Mouse (Mus musculus) left cerebral cortex, postnatal 25 days (tissue): Measurements from ENCODE around the gene Trmt2b. TPM values are rescaled to one million over a fixed set of nuclear protein-coding genes. Genes with fewer than 3 reads are reported as not detected.
"Not testable (repeated sequence)": the region's sequence is repeated elsewhere in the genome, so short reads cannot be mapped to it uniquely, and the experiment has no call there.

ENCODE experiments used
- DNase-seq, 2 experiments: peaks; one replicate each; pipeline ENCODE4 v3.0.0; 2022; ENCODE audit warnings: low spot score in 2 of 2, mixed read lengths in 1 of 2
- intact Hi-C: fragments of 180-260 bp; cut with DNase I; formaldehyde crosslinking; loops from one replicate; pipeline ENCODE4 v1.15.1; 2025
- total RNA-seq, 2 experiments: library from RNA; stranded (reverse); gene quantifications; 2 replicates each; pipeline ENCODE4 v1.2.3; 2021

Trmt2b gene
- 1 to 10 TPM; 8.7 to 8.8 TPM for total RNA-seq

GRCm38 (mm10) chrX:134276275-134277160, at the start of gene Trmt2b:
Trmt2b (minus strand) TSS chrX:134276984.
- intact Hi-C loops: no loop called here
- peak; percentile 30 to 32 for DNase-seq

- intact Hi-C loops: loop anchor here (5.0 kb wide), 1 partner anchor 187 kb away; no protein-coding TSS in a partner anchor
- DNase-seq: peak in 1 of 2 experiments; percentile 14
Observed at GRCm38 (mm10) chrX:134319153-134319932, 42.6 kb upstream of the Trmt2b start.

- intact Hi-C loops, DNase-seq: not testable (repeated sequence)
Observed at GRCm38 (mm10) chrX:134311193-134311592, 34.4 kb upstream of the Trmt2b start.

GRCm38 (mm10) chrX:134308275-134308634, 31.5 kb upstream of the Trmt2b start:
- intact Hi-C loops: no loop called here
- no peak for DNase-seq

- intact Hi-C loops: no loop called here
- peak; percentile 83 to 87 for DNase-seq
Observed at GRCm38 (mm10) chrX:134307534-134308274, 30.9 kb upstream of the Trmt2b start, which contains the start of gene Cenpi. Cenpi (plus strand) TSS chrX:134308084.

GRCm38 (mm10) chrX:134303287-134303686, 26.5 kb upstream of the Trmt2b start:
- DNase-seq: no peak
- intact Hi-C loops: no loop called here

- intact Hi-C loops: no loop called here
- DNase-seq: peak in 1 of 2 experiments; percentile 41
Observed at GRCm38 (mm10) chrX:134300219-134300618, 23.4 kb upstream of the Trmt2b start.

- peak; percentile 10 to 34 for DNase-seq
- intact Hi-C loops: loop anchor here (5.0 kb wide), 2 partner anchors 105 to 240 kb away; partner anchors contain the start of genes Cstf2 and Drp2
Observed at GRCm38 (mm10) chrX:134297195-134297594, 20.4 kb upstream of the Trmt2b start.

- intact Hi-C loops: loop anchor here (5.0 kb wide), 2 partner anchors 106 to 239 kb away; partner anchors contain the start of genes Cstf2 and Drp2
Observed at GRCm38 (mm10) chrX:134296737-134297136, 20.0 kb upstream of the Trmt2b start.

GRCm38 (mm10) chrX:134296301-134296700, 19.5 kb upstream of the Trmt2b start:
- DNase-seq: peak; percentile 9 to 21
- intact Hi-C loops: loop anchor here (5.0 kb wide), 2 partner anchors 106 to 239 kb away; partner anchors contain the start of genes Cstf2 and Drp2

More at GRCm38 (mm10) chrX:134296737-134297136, 20.0 kb upstream of the Trmt2b start:
- peak in 1 of 2 experiments; percentile 5 for DNase-seq

GRCm38 (mm10) chrX:134287305-134287704, 10.5 kb upstream of the Trmt2b start:
- intact Hi-C loops: no loop called here
- DNase-seq: no peak

- intact Hi-C loops: no loop called here
Observed at GRCm38 (mm10) chrX:134285791-134286190, 9.0 kb upstream of the Trmt2b start.

GRCm38 (mm10) chrX:134285102-134285501, 8.3 kb upstream of the Trmt2b start:
- no peak for DNase-seq
- intact Hi-C loops: no loop called here

More at GRCm38 (mm10) chrX:134285791-134286190, 9.0 kb upstream of the Trmt2b start:
- no peak for DNase-seq

- intact Hi-C loops: no loop called here
- DNase-seq: no peak
Observed at GRCm38 (mm10) chrX:134280531-134280930, 3.7 kb upstream of the Trmt2b start.

- intact Hi-C loops: no loop called here
- DNase-seq: no peak
Observed at GRCm38 (mm10) chrX:134275715-134276114, 1.1 kb downstream of the Trmt2b start.

GRCm38 (mm10) chrX:134262129-134262528, 14.7 kb downstream of the Trmt2b start:
- intact Hi-C loops: no loop called here
- no peak for DNase-seq

GRCm38 (mm10) chrX:134261191-134261590, 15.6 kb downstream of the Trmt2b start:
- intact Hi-C loops: no loop called here
- DNase-seq: no peak

GRCm38 (mm10) chrX:134248202-134248601, 28.6 kb downstream of the Trmt2b start:
- no peak for DNase-seq
- intact Hi-C loops: no loop called here

- DNase-seq: no peak
Observed at GRCm38 (mm10) chrX:134245946-134246345, 30.8 kb downstream of the Trmt2b start.

More at GRCm38 (mm10) chrX:134245946-134246345, 30.8 kb downstream of the Trmt2b start:
- intact Hi-C loops: no loop called here
